Mouse (Mus musculus): Measurements from ENCODE around the gene Cdk18. TPM values are rescaled to one million over a fixed set of nuclear protein-coding genes. Genes with fewer than 3 reads are reported as not detected.

Gene Cdk18
- polyA plus RNA-seq, 1 experiment from 2014 or later = 1.1 TPM

DNA sequence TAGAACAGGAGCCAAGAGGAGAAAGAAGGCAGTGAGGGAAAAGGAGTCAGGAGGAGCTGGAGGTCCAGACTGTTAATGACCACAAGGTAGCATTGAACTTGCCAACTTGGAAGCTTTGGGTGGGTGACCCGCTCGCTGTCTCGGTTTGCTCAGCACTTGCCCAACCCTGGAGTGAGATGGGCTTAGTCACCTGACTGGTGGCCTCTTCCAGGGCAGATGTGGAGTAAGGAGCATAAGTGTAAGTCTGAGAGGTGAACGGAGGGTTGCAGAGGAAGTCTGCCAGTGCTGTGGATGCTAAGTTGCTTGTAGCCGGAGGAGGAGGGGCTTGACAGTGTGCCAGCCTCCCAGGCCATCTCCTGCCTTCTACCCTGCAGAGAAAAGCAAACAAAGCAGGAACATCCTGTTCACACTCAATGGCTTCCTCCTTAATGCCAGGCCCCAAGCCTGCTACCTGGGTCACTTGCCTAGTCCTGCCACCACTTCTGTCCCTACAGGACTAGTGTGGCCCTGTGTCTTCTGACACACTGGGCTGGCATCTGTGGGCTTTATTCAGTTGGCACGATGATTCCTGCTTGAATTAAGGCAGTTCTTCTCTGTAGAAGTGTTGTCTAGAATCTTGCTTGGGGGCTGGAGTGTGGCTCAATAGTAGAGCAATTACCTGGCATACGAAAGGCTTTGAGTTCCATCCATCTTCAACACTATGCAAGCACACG lies 6.6 kb upstream of the Cdk18 start:
- H3K4me1 ChIP-seq (replicated peaks) = peaks cover 20% of the 10 kb centered on the region
- H3K36me3 ChIP-seq = no peaks in the 10 kb centered on the region
- ATAC-seq (ENCODE audit: low read depth) (no peak), DNase-seq (no peak)
- H3K4me2 ChIP-seq = no peak overlapping the region
- H3K27ac ChIP-seq = no peak overlapping the region
- no peak overlapping the region for H3K4me3 ChIP-seq (replicated peaks)
- WGBS (ENCODE audit: insufficient replicate concordance) = 66% methylated on average over 8 of the region's 8 CpGs
- H3K9me3 ChIP-seq (replicated peaks) = no peaks in the 10 kb centered on the region
- no peaks in the 10 kb centered on the region for H3K27me3 ChIP-seq
- no peak overlapping the region for H3K9ac ChIP-seq

GRCm38 (mm10) chr1:132144837-132145236 lies 5.4 kb upstream of the Cdk18 start:
- WGBS (ENCODE audit: insufficient replicate concordance) = 60% methylated on average over 3 of the region's 3 CpGs
- ATAC-seq (ENCODE audit: low read depth) = no peak
- H3K4me2 ChIP-seq = no peak overlapping the region
- no peaks in the 10 kb centered on the region for H3K9me3 ChIP-seq (replicated peaks)
- H3K36me3 ChIP-seq = no peaks in the 10 kb centered on the region
- peaks cover 20% of the 10 kb centered on the region for H3K4me1 ChIP-seq (replicated peaks)
- no peak overlapping the region for H3K9ac ChIP-seq
- H3K4me3 ChIP-seq (replicated peaks) = no peak overlapping the region
- H3K27me3 ChIP-seq = peaks cover 10% of the 10 kb centered on the region
- H3K27ac ChIP-seq = no peak overlapping the region
- no peak for DNase-seq

GRCm38 (mm10) chr1:132144223-132144622 lies 4.7 kb upstream of the Cdk18 start:
- no peak overlapping the region for H3K9ac ChIP-seq
- no peak for DNase-seq
- H3K27ac ChIP-seq = no peak overlapping the region
- no peak overlapping the region for H3K4me2 ChIP-seq
- no peaks in the 10 kb centered on the region for H3K36me3 ChIP-seq
- WGBS (ENCODE audit: insufficient replicate concordance) = 52% methylated on average over 2 of the region's 2 CpGs
- peaks cover 23% of the 10 kb centered on the region for H3K4me1 ChIP-seq (replicated peaks)
- no peak overlapping the region for H3K4me3 ChIP-seq (replicated peaks)
- H3K9me3 ChIP-seq (replicated peaks) = no peaks in the 10 kb centered on the region
- H3K27me3 ChIP-seq = peaks cover 16% of the 10 kb centered on the region
- no peak for ATAC-seq (ENCODE audit: low read depth)

- H3K9ac ChIP-seq = no peak overlapping the region
- H3K4me1 ChIP-seq (replicated peaks) = peaks cover 26% of the 10 kb centered on the region
- no peaks in the 10 kb centered on the region for H3K9me3 ChIP-seq (replicated peaks)
- ATAC-seq (ENCODE audit: low read depth) (no peak), DNase-seq (no peak)
- 61% methylated on average over 4 of the region's 4 CpGs for WGBS (ENCODE audit: insufficient replicate concordance)
- H3K4me3 ChIP-seq (replicated peaks) = no peak overlapping the region
- no peak overlapping the region for H3K4me2 ChIP-seq
- H3K27me3 ChIP-seq = peaks cover 21% of the 10 kb centered on the region
- no peaks in the 10 kb centered on the region for H3K36me3 ChIP-seq
- H3K27ac ChIP-seq = no peak overlapping the region
Measured at GRCm38 (mm10) chr1:132143730-132144129, 4.2 kb upstream of the Cdk18 start.

DNA sequence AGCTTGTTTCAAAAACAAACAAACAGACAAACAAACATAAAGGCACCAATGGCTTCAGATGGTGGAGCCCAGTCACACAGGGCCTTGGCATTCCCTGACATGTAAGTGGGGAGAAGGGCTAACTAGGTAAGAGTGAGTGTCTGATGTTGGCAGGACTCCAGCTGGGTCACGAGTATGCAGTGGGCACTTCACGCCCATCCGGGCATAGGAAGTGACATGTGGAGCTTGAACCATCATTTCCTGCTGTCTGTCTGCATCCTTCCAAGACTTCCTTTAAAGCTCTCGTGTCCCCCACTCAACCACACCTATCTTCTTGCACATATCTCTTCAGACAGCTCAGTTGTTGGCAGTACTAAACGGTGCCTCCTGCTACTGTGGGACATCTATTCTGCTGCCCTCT lies 3.6 kb upstream of the Cdk18 start:
- H3K9me3 ChIP-seq (replicated peaks) = no peaks in the 10 kb centered on the region
- no peak overlapping the region for H3K27ac ChIP-seq
- peaks cover 28% of the 10 kb centered on the region for H3K27me3 ChIP-seq
- no peak overlapping the region for H3K4me2 ChIP-seq
- no peak overlapping the region for H3K9ac ChIP-seq
- no peak for ATAC-seq (ENCODE audit: low read depth)
- no peak overlapping the region for H3K4me3 ChIP-seq (replicated peaks)
- H3K36me3 ChIP-seq = no peaks in the 10 kb centered on the region
- 20% methylated on average over 5 of the region's 5 CpGs for WGBS (ENCODE audit: insufficient replicate concordance)
- peaks cover 33% of the 10 kb centered on the region for H3K4me1 ChIP-seq (replicated peaks)
- DNase-seq = no peak

DNA sequence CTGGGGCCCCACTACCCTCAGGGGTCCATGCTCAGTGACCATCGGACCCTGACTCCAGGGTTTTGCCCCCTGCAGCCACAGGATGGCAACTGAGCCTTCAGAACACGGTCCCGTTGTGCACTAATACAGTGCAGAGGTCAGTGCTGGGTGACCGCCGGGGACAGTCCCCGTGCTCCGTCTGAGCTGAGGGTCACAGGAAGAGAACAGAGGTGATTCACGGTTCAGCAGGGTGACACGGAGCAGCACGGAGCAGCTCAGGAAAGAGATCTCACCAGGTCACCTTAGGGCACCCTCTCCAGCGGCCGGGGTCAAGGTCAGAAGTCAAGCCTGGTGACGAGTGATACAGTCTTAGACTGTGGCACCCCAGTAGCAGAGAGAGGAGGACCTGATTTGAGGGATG lies 2.3 kb upstream of the Cdk18 start:
- no peak overlapping the region for H3K9ac ChIP-seq
- DNase-seq (no peak), ATAC-seq (ENCODE audit: low read depth) (peak; percentile 48)

GRCm38 (mm10) chr1:132141166-132141565 lies 1.7 kb upstream of the Cdk18 start:
- Histone ChIP-seq H3K4me3 (replicated peaks) (no peak overlapping the region), H3K9ac (no peak overlapping the region), H3K36me3 (no peaks in the 10 kb centered on the region), H3K4me1 (replicated peaks) (peaks cover 38% of the 10 kb centered on the region), H3K27me3 (peaks cover 33% of the 10 kb centered on the region), H3K4me2 (no peak overlapping the region), H3K27ac (no peak overlapping the region), H3K9me3 (replicated peaks) (no peaks in the 10 kb centered on the region)
- no peak for DNase-seq
- 68% methylated on average over 2 of the region's 2 CpGs for WGBS (ENCODE audit: insufficient replicate concordance)
- ATAC-seq (ENCODE audit: low read depth) = no peak

More for the DNA sequence above, 2.3 kb upstream of the Cdk18 start:
- Histone ChIP-seq H3K4me1 (replicated peaks) (peaks cover 38% of the 10 kb centered on the region), H3K4me2 (no peak overlapping the region), H3K9me3 (replicated peaks) (no peaks in the 10 kb centered on the region), H3K36me3 (no peaks in the 10 kb centered on the region), H3K4me3 (replicated peaks) (no peak overlapping the region), H3K27me3 (peaks cover 33% of the 10 kb centered on the region), H3K27ac (no peak overlapping the region)
- WGBS (ENCODE audit: insufficient replicate concordance) = 50% methylated on average over 13 of the region's 13 CpGs

- Histone ChIP-seq H3K9me3 (replicated peaks) (no peaks in the 10 kb centered on the region), H3K4me1 (replicated peaks) (peaks cover 38% of the 10 kb centered on the region), H3K9ac (no peak overlapping the region), H3K36me3 (no peaks in the 10 kb centered on the region), H3K27me3 (peaks cover 33% of the 10 kb centered on the region), H3K4me2 (no peak overlapping the region), H3K27ac (no peak overlapping the region), H3K4me3 (replicated peaks) (no peak overlapping the region)
- ATAC-seq (ENCODE audit: low read depth) = no peak
- 60% methylated on average over 4 of the region's 4 CpGs for WGBS (ENCODE audit: insufficient replicate concordance)
- DNase-seq = no peak
Measured at GRCm38 (mm10) chr1:132140574-132140973, 1.1 kb upstream of the Cdk18 start.

DNA sequence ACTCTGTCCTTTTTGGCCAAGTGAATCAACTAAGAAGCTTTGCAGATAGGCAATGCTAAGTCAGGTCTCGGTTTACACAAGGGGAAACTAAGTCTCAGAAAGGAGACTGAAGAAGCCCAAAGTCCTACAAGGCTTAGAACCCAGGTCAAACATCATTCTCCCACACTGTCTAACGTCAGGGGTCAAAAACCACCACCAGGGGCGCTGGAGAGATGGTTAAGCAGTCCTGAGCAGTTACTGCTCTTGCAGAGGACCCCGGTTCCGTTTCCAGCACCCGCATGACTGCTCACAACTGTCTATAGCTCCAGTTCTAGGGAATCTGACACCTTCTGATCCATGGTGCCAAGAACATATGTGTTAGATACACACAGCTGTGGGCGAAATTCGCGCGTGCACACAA lies 687 bp upstream of the Cdk18 start:
- Histone ChIP-seq H3K9me3 (replicated peaks) (no peaks in the 10 kb centered on the region), H3K4me3 (replicated peaks) (no peak overlapping the region), H3K4me2 (no peak overlapping the region), H3K9ac (no peak overlapping the region), H3K27ac (no peak overlapping the region), H3K27me3 (peaks cover 33% of the 10 kb centered on the region), H3K36me3 (no peaks in the 10 kb centered on the region), H3K4me1 (replicated peaks) (peaks cover 38% of the 10 kb centered on the region)
- DNase-seq (peak; percentile 24), ATAC-seq (ENCODE audit: low read depth) (no peak)
- whole genome bisulfite sequencing (ENCODE audit: insufficient replicate concordance) = 46% methylated on average over 10 of the region's 10 CpGs

DNA sequence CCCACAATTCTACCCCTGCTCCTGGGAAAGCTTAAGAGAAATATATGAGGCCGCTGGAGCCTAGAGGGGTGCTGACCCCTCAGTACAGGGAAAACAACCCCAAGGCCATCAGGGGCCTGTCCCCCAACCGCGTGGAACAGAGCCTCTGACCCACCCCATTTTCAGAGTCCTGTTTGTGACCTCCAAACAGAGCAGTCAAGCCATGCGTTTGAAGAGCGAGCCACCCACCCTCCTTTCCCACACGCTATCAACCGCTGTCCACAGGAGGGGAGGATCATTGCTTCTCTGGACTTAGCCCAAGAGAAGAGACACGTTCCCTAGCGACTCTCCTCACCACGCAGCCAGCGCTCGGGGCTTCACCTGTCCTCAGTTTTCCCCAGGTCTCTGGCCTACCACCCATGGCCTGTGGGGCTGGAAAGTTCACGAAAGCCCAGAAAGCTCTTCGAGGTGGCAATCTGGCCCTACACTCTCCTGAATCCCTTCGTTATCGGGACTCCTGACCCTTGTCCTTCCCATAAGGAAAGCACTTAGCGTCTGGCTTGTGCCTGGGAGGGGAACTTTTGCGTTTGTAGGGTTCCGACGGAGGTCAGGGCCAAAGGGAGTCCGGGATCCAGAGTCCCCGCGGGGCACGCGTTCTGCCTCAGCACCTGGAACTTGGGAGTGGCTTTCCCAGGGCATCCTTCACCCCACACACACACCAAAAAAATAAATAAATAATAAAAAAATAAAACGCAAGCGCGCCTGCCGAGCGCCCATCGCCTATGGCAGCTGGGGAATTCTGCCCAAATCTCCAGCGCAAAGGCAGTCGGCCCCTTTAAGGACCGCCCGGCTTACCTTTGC lies 688 bp downstream of the Cdk18 start:
- H3K36me3 ChIP-seq = no peaks in the 10 kb centered on the region
- no peak overlapping the region for H3K27ac ChIP-seq
- peak overlapping the region; percentile 76 for H3K4me2 ChIP-seq
- H3K4me1 ChIP-seq (replicated peaks) = peaks cover 39% of the 10 kb centered on the region
- ATAC-seq (ENCODE audit: low read depth) (no peak), DNase-seq (no peak)
- peaks cover 33% of the 10 kb centered on the region for H3K27me3 ChIP-seq
- peak overlapping the region; percentile 59 for H3K9ac ChIP-seq
- H3K4me3 ChIP-seq (replicated peaks) = peak overlapping the region; percentile 59
- 4% methylated on average over 35 of the region's 35 CpGs for WGBS (ENCODE audit: insufficient replicate concordance)
- H3K9me3 ChIP-seq (replicated peaks) = no peaks in the 10 kb centered on the region

- ATAC-seq (ENCODE audit: low read depth) (no peak), DNase-seq (no peak)
- Histone ChIP-seq H3K36me3 (no peaks in the 10 kb centered on the region), H3K27ac (no peak overlapping the region; the same call in 1 of the 2 replicates), H3K27me3 (peaks cover 33% of the 10 kb centered on the region), H3K9ac (no peak overlapping the region; the same call in 1 of the 2 replicates), H3K4me3 (replicated peaks) (peak overlapping the region; percentile 59), H3K4me1 (replicated peaks) (peaks cover 46% of the 10 kb centered on the region), H3K4me2 (peak overlapping the region; percentile 76), H3K9me3 (replicated peaks) (no peaks in the 10 kb centered on the region)
- WGBS (ENCODE audit: insufficient replicate concordance) = 35% methylated on average over 9 of the region's 9 CpGs
Measured at GRCm38 (mm10) chr1:132137935-132138575, 1.4 kb downstream of the Cdk18 start.

Data from liver, embryonic 13.5 days (tissue).